Mouse (Mus musculus) kidney, adult 2 months (tissue): ENCODE measurements around the gene Pdcd11.

Source experiments
- CTCF ChIP-seq: fragments of 200-500 bp; conservative IDR thresholded peaks from 2 replicates; pipeline ENCODE4 v1.5.1; 2011; ENCODE audit warnings: low read depth, mild to moderate bottlenecking, control low read depth, low read length, moderate library complexity, mixed read lengths; ENCODE audit not compliant: insufficient read depth, insufficient read length
- POLR2A ChIP-seq: fragments of 200-500 bp; IDR thresholded peaks from one replicate; pipeline ENCODE4 v1.6.1; 2011; ENCODE audit warnings: low read depth, low read length, control low read depth

GRCm38 (mm10) chr19:47104641-47105271, 14.2 kb downstream of the Pdcd11 start:
- TF ChIP-seq CTCF, result no peak
- TF ChIP-seq POLR2A, result no peak
